Mouse (Mus musculus) hindbrain, embryonic 10.5 days (tissue): Measurements from ENCODE around the gene Plekhg3. TPM values are rescaled to one million over a fixed set of nuclear protein-coding genes. Genes with fewer than 3 reads are reported as not detected.

Experiments used
- DNase-seq: peaks from one replicate; pipeline ENCODE4 v3.0.0-alpha.2; 2017; ENCODE audit warnings: low spot score
- H3K27ac ChIP-seq: fragments of 300-500 bp; sonication (generic); 2 replicates; pipeline ENCODE4 v1.5.1; 2016; ENCODE audit warnings: mild to moderate bottlenecking, moderate library complexity
- H3K27me3 ChIP-seq: fragments of 300-500 bp; sonication (generic); 2 replicates; pipeline ENCODE4 v1.6.1; 2016; ENCODE audit warnings: mild to moderate bottlenecking; ENCODE audit not compliant: poor library complexity, insufficient read depth, severe bottlenecking
- H3K36me3 ChIP-seq: fragments of 300-500 bp; sonication (generic); 2 replicates; pipeline ENCODE4 v1.6.1; 2016; ENCODE audit warnings: mild to moderate bottlenecking, moderate library complexity
- H3K4me1 ChIP-seq: fragments of 300-500 bp; sonication (generic); replicated peaks from 2 replicates; pipeline ENCODE4 v1.6.1; 2016; ENCODE audit warnings: mild to moderate bottlenecking
- H3K4me3 ChIP-seq: fragments of 300-500 bp; sonication (generic); 2 replicates; pipeline ENCODE4 v1.5.1; 2016; ENCODE audit warnings: mild to moderate bottlenecking, moderate library complexity
- H3K9me3 ChIP-seq: fragments of 300-500 bp; sonication (generic); 2 replicates; pipeline ENCODE4 v1.6.1; 2016; ENCODE audit warnings: mild to moderate bottlenecking, moderate library complexity
- WGBS: fragments of 180-500 bp; shearing (Covaris S2); methylation state at CpG from one replicate; pipeline ENCODE4 v1.1.7; 2016; 5-methylcytosine and 5-hydroxymethylcytosine counted together
- polyA plus RNA-seq: library from polyadenylated mRNA; unstranded; fragments of >200 nt; fragmentation: Nextera tagmentation; extraction: Ambion mirVana; gene quantifications from 2 replicates; pipeline ENCODE4 v1.2.1, GENCODE M21; 2016

Gene Plekhg3
- polyA plus RNA-seq, 1 experiment from 2014 or later = 2.1 TPM

- Histone ChIP-seq H3K9me3 (no peaks in the 10 kb centered on the region), H3K27ac (no peak overlapping the region), H3K4me1 (peaks cover 17% of the 10 kb centered on the region), H3K36me3 (peaks cover 7% of the 10 kb centered on the region; the same call in 1 of the 2 replicates), H3K27me3 (no peaks in the 10 kb centered on the region), H3K4me3 (no peak overlapping the region)
- DNase-seq = no peak
- 74% methylated on average over 5 of the region's 5 CpGs for WGBS
These were observed 27.5 kb downstream of the Plekhg3 start for GRCm38 (mm10) chr12:76558206-76558605.

GRCm38 (mm10) chr12:76562196-76562595, 31.5 kb downstream of the Plekhg3 start:
- DNase-seq = no peak
- Histone ChIP-seq H3K9me3 (peaks cover 2% of the 10 kb centered on the region; the same call in 1 of the 2 replicates), H3K27me3 (no peaks in the 10 kb centered on the region), H3K4me1 (peaks cover 9% of the 10 kb centered on the region), H3K4me3 (no peak overlapping the region), H3K27ac (no peak overlapping the region), H3K36me3 (peaks cover 11% of the 10 kb centered on the region)
- WGBS = 86% methylated on average over 4 of the region's 4 CpGs

DNA sequence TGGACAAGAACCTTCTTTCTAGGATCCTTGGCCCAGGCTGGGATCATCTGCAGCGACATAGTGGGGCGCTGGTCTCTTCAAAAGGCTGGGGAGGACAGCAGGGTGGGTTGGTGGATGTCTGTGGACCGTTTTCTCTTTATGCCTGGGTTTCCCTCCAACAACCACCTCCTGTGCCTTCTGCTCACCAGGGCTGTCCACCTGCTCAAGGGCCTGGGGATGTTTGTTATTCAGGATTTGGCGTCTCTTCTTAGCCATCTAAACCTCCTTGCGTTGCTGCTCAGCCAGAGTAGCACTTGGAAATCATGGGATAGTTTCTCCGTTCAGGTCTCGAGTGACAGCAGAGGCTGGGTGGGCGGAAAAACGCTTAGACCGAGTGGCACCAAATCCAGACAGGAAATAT, 35.6 kb downstream of the Plekhg3 start:
- no peak overlapping the region for H3K4me3 ChIP-seq
- H3K9me3 ChIP-seq = peaks cover 6% of the 10 kb centered on the region; the same call in 1 of the 2 replicates
- WGBS = 90% methylated on average over 10 of the region's 10 CpGs
- H3K4me1 ChIP-seq = peaks cover 18% of the 10 kb centered on the region
- DNase-seq = no peak
- peaks cover 8% of the 10 kb centered on the region; the same call in 1 of the 2 replicates for H3K36me3 ChIP-seq
- no peak overlapping the region for H3K27ac ChIP-seq
- H3K27me3 ChIP-seq = no peaks in the 10 kb centered on the region

GRCm38 (mm10) chr12:76570221-76570940, 39.7 kb downstream of the Plekhg3 start:
- Histone ChIP-seq H3K27ac (no peak overlapping the region), H3K27me3 (no peaks in the 10 kb centered on the region), H3K4me3 (no peak overlapping the region), H3K4me1 (peaks cover 30% of the 10 kb centered on the region), H3K9me3 (peaks cover 6% of the 10 kb centered on the region; the same call in 1 of the 2 replicates), H3K36me3 (peaks cover 8% of the 10 kb centered on the region; the same call in 1 of the 2 replicates)
- DNase-seq = no peak
- WGBS = 75% methylated on average over 9 of the region's 9 CpGs

GRCm38 (mm10) chr12:76571266-76571665, 40.6 kb downstream of the Plekhg3 start:
- no peak for DNase-seq

GRCm38 (mm10) chr12:76572261-76573251, 41.9 kb downstream of the Plekhg3 start:
- Histone ChIP-seq H3K9me3 (peaks cover under 1% of the 10 kb centered on the region; the same call in 1 of the 2 replicates), H3K4me1 (peaks cover 30% of the 10 kb centered on the region), H3K36me3 (peaks cover 13% of the 10 kb centered on the region; the same call in 1 of the 2 replicates), H3K27me3 (no peaks in the 10 kb centered on the region), H3K27ac (no peak overlapping the region), H3K4me3 (no peak overlapping the region)
- 70% methylated on average over 27 of the region's 27 CpGs for WGBS
- no peak for DNase-seq

More at GRCm38 (mm10) chr12:76571266-76571665, 40.6 kb downstream of the Plekhg3 start:
- H3K36me3 ChIP-seq = peaks cover 8% of the 10 kb centered on the region; the same call in 1 of the 2 replicates
- no peaks in the 10 kb centered on the region for H3K27me3 ChIP-seq
- WGBS = 72% methylated on average over 10 of the region's 10 CpGs
- peaks cover 6% of the 10 kb centered on the region; the same call in 1 of the 2 replicates for H3K9me3 ChIP-seq
- no peak overlapping the region; the same call in 1 of the 2 replicates for H3K27ac ChIP-seq
- no peak overlapping the region for H3K4me3 ChIP-seq
- H3K4me1 ChIP-seq = peaks cover 30% of the 10 kb centered on the region

- Histone ChIP-seq H3K4me3 (no peak overlapping the region), H3K27me3 (no peaks in the 10 kb centered on the region), H3K9me3 (no peaks in the 10 kb centered on the region), H3K27ac (no peak overlapping the region), H3K4me1 (peaks cover 30% of the 10 kb centered on the region), H3K36me3 (peaks cover 15% of the 10 kb centered on the region; the same call in 1 of the 2 replicates)
- 88% methylated on average over 6 of the region's 6 CpGs for WGBS
- no peak for DNase-seq
These were observed 42.7 kb downstream of the Plekhg3 start for GRCm38 (mm10) chr12:76573381-76573780.

- Histone ChIP-seq H3K9me3 (no peaks in the 10 kb centered on the region), H3K4me3 (no peak overlapping the region), H3K4me1 (peaks cover 30% of the 10 kb centered on the region), H3K36me3 (peaks cover 17% of the 10 kb centered on the region; the same call in 1 of the 2 replicates), H3K27ac (no peak overlapping the region), H3K27me3 (no peaks in the 10 kb centered on the region)
- no peak for DNase-seq
- WGBS = 88% methylated on average over 6 of the region's 6 CpGs
These were observed 44.1 kb downstream of the Plekhg3 start for GRCm38 (mm10) chr12:76574815-76575214.

DNA sequence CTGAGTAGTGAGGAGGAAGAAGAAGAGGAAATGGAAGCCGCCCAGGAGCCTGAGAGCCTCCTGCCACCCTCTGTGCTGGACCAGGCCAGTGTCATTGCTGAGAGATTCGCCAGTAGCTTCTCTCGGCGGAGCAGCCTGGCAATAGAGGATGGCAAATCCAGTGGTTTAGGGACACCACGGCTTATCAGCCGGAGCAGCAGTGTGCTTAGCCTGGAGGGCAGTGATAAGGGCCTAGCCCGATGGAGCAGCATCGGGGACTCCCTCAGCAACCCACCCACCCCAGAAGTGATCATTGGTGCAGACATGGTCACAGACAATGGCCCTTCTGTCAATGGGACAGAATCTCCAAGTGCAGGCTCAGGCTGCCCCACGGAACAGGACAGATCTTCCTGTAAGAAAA, 45.4 kb downstream of the Plekhg3 start:
- 89% methylated on average over 9 of the region's 9 CpGs for WGBS
- Histone ChIP-seq H3K9me3 (no peaks in the 10 kb centered on the region), H3K4me1 (peaks cover 29% of the 10 kb centered on the region), H3K27me3 (no peaks in the 10 kb centered on the region), H3K4me3 (no peak overlapping the region), H3K27ac (no peak overlapping the region), H3K36me3 (peaks cover 17% of the 10 kb centered on the region; the same call in 1 of the 2 replicates)
- no peak for DNase-seq

DNA sequence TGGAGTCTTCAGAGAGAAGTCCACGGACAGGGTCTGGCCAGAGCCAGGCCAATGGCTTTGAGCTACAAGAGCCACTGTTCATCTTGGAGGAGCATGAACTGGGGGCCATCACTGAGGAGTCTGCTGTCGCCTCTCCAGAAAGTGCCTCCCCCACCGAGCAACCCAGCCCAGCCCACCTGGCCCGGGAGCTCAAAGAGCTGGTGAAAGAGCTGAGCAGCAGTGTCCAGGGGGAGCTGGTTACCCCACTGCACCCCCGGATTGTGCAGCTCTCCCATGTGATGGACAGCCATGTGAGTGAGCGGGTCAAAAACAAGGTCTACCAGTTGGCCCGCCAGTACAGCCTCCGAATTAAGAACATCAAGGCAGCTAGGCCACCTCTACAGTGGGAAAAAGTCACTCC, 46.1 kb downstream of the Plekhg3 start:
- peaks cover 22% of the 10 kb centered on the region; the same call in 1 of the 2 replicates for H3K4me1 ChIP-seq
- no peak overlapping the region for H3K4me3 ChIP-seq
- no peak overlapping the region for H3K27ac ChIP-seq
- whole genome bisulfite sequencing = 90% methylated on average over 8 of the region's 8 CpGs
- no peaks in the 10 kb centered on the region for H3K9me3 ChIP-seq
- no peak for DNase-seq
- H3K36me3 ChIP-seq = peaks cover 17% of the 10 kb centered on the region; the same call in 1 of the 2 replicates
- no peaks in the 10 kb centered on the region for H3K27me3 ChIP-seq

DNA sequence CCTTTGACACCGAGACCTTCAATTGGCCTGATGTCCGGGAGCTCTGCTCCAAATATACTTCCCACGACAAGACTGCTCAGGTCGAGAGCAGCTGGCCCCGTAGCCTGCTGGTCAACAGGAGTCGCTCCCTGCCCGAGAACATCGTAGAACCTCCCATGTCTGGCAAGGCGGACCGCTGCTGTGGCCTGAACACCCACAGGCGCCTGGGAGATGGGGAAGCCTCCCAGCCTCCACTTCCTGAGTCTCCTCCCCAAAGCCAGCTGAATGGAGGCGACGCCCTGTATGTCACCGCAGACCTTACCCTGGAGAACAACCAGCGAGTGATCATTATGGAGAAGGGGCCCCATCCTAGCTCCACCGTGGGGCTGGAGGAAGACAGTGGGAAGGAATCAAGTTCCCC, 47.2 kb downstream of the Plekhg3 start:
- H3K27ac ChIP-seq = no peak overlapping the region
- no peak for DNase-seq
- H3K9me3 ChIP-seq = no peaks in the 10 kb centered on the region
- peaks cover 15% of the 10 kb centered on the region for H3K4me1 ChIP-seq
- H3K27me3 ChIP-seq = no peaks in the 10 kb centered on the region
- 93% methylated on average over 16 of the region's 16 CpGs for WGBS
- H3K36me3 ChIP-seq = peaks cover 17% of the 10 kb centered on the region; the same call in 1 of the 2 replicates
- no peak overlapping the region for H3K4me3 ChIP-seq

DNA sequence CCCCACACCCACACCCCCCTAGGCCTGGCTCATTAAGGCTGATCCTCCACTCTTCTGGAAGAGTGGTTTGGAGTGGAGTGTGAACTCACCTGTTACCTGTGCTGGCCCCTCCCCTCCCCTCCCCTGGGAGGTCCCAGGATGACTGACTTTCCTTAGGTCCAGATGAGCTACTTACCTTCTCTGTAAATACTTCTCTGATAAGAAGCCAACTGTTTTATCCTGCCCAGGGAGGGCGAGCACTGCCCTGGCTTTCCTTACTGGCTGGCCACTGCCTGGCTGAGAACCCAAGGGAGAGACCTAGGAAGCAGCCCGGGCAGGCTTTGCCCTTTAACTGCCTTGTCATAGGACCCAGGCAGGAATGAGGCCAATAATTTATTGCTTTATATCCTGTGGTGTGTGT, 47.8 kb downstream of the Plekhg3 start:
- no peak for DNase-seq
- Histone ChIP-seq H3K27ac (no peak overlapping the region), H3K36me3 (peaks cover 17% of the 10 kb centered on the region; the same call in 1 of the 2 replicates), H3K9me3 (no peaks in the 10 kb centered on the region), H3K4me3 (no peak overlapping the region), H3K4me1 (peaks cover 17% of the 10 kb centered on the region), H3K27me3 (no peaks in the 10 kb centered on the region)
- 88% methylated on average over 2 of the region's 2 CpGs for WGBS
